Mouse (Mus musculus) erythroblast, adult 5-6 weeks (primary cell): ENCODE data around the gene Tlr9. TPM values are rescaled to one million over a fixed set of nuclear protein-coding genes. Genes with fewer than 3 reads are reported as not detected.

Experiments used
- ATAC-seq: replicated peaks from 2 replicates; pipeline ENCODE4 v1.8.0; 2016; ENCODE audit warnings: moderate number of reproducible peaks, mild to moderate bottlenecking, moderate TSS enrichment, inconsistent platforms; ENCODE audit not compliant: poor library complexity, low FRiP score, severe bottlenecking
- total RNA-seq, 2 experiments: library from RNA; stranded (forward) in 1 of 2; stranded (reverse) in 1 of 2; fragments of 150-400 nt in 1 of 2; fragments of 200-764, 138-1000 nt in 1 of 2; gene quantifications; 2 replicates each; pipeline versions ENCODE4 v1.2.3 to v1.2.4; 2015 to 2017; ENCODE audit warnings: low replicate concordance in 2 of 2

The Tlr9 gene
- total RNA-seq, 2 experiments from 2014 or later, result 1.9 to 6.1 TPM

- no peak for ATAC-seq
These were observed 7.8 kb downstream of the Tlr9 start for GRCm38 (mm10) chr9:106230051-106230733.

- ATAC-seq, result no peak
These were observed 8.3 kb downstream of the Tlr9 start for GRCm38 (mm10) chr9:106230734-106231106.

- no peak for ATAC-seq
These were observed 8.8 kb downstream of the Tlr9 start for GRCm38 (mm10) chr9:106231220-106231619.

GRCm38 (mm10) chr9:106231816-106232215 lies 9.4 kb downstream of the Tlr9 start:
- no peak for ATAC-seq

- ATAC-seq, result no peak
These were observed 10.6 kb downstream of the Tlr9 start for GRCm38 (mm10) chr9:106232956-106233355.

GRCm38 (mm10) chr9:106233953-106234352 lies 11.6 kb downstream of the Tlr9 start:
- no peak for ATAC-seq

- no peak; the same call in 1 of the 2 replicates for ATAC-seq
These were observed 12.9 kb downstream of the Tlr9 start for GRCm38 (mm10) chr9:106235194-106235830.

- no peak for ATAC-seq
These were observed 13.9 kb downstream of the Tlr9 start for GRCm38 (mm10) chr9:106236156-106236817.

GRCm38 (mm10) chr9:106236818-106237211 lies 14.4 kb downstream of the Tlr9 start:
- no peak for ATAC-seq

GRCm38 (mm10) chr9:106237401-106237800 lies 15.0 kb downstream of the Tlr9 start:
- no peak for ATAC-seq

GRCm38 (mm10) chr9:106237878-106238277 lies 15.5 kb downstream of the Tlr9 start:
- ATAC-seq, result no peak

- ATAC-seq, result no peak
These were observed 19.3 kb downstream of the Tlr9 start for GRCm38 (mm10) chr9:106241541-106242164.

- no peak for ATAC-seq
These were observed 20.6 kb downstream of the Tlr9 start for GRCm38 (mm10) chr9:106242813-106243488.

GRCm38 (mm10) chr9:106249550-106249949 lies 27.2 kb downstream of the Tlr9 start:
- no peak for ATAC-seq

- no peak for ATAC-seq
These were observed 27.8 kb downstream of the Tlr9 start for GRCm38 (mm10) chr9:106250245-106250644.

- ATAC-seq, result no peak
These were observed 28.7 kb downstream of the Tlr9 start for GRCm38 (mm10) chr9:106251066-106251465.

- no peak for ATAC-seq
These were observed 31.6 kb downstream of the Tlr9 start for GRCm38 (mm10) chr9:106254001-106254400.

- ATAC-seq, result no peak
These were observed 36.0 kb downstream of the Tlr9 start for GRCm38 (mm10) chr9:106258412-106258811.

GRCm38 (mm10) chr9:106258990-106259389 lies 36.6 kb downstream of the Tlr9 start:
- no peak for ATAC-seq

- no peak for ATAC-seq
These were observed 38.7 kb downstream of the Tlr9 start for GRCm38 (mm10) chr9:106261058-106261457.
